Mouse (Mus musculus) MEL (cell line): ENCODE measurements at regions not wholly inside any gene's neighbourhood (a gene's known extent, or its start where the extent isn't known, plus 50 kb on each side); places are given as distances from the start of the nearest gene placed in this dataset.
A peak's percentile ranks its signal among the peaks of the same experiment; 100 is the strongest.

Experiments
- DNase-seq: peaks from one replicate; pipeline ENCODE4 v3.0.0; 2011; ENCODE audit warnings: low read depth, low spot score
- H3K27ac ChIP-seq: 2 replicates; pipeline ENCODE4 v1.5.1; 2012; ENCODE audit warnings: low read depth, mild to moderate bottlenecking, control low read depth, low read length, moderate library complexity; ENCODE audit not compliant: control insufficient read depth
- H3K27me3 ChIP-seq, 2 experiments: fragments of 150-350 bp in 1 of 2; sonication (generic) in 1 of 2; 2 replicates each; pipeline ENCODE4 v1.6.1; 2012; ENCODE audit warnings: low read length in 2 of 2, mild to moderate bottlenecking in 2 of 2, improper control_type of control experiment in 1 of 2, moderate library complexity in 1 of 2; ENCODE audit not compliant: insufficient read depth in 2 of 2, control insufficient read depth in 1 of 2
- H3K36me3 ChIP-seq, 2 experiments: 2 replicates each; pipeline ENCODE4 v1.6.1; 2012 to 2014; ENCODE audit warnings: low read length in 2 of 2, improper control_type of control experiment in 1 of 2, inconsistent platforms in 1 of 2, mild to moderate bottlenecking in 1 of 2; ENCODE audit not compliant: insufficient read depth in 2 of 2, control insufficient read depth in 1 of 2
- H3K4me1 ChIP-seq, 2 experiments: fragments of 150-350 bp in 1 of 2; sonication (generic) in 1 of 2; 2 replicates each; pipeline ENCODE4 v1.6.1; 2012; ENCODE audit warnings: low read length in 2 of 2, improper control_type of control experiment in 1 of 2, mild to moderate bottlenecking in 1 of 2; ENCODE audit not compliant: insufficient read depth in 2 of 2, control insufficient read depth in 1 of 2
- H3K4me3 ChIP-seq, 2 experiments: fragments of 150-350 bp in 1 of 2; sonication (generic) in 1 of 2; 2 replicates each; pipeline ENCODE4 v1.5.1; 2012; ENCODE audit warnings: low read depth in 2 of 2, low read length in 2 of 2, mild to moderate bottlenecking in 2 of 2, moderate library complexity in 2 of 2, control low read depth in 1 of 2, improper control_type of control experiment in 1 of 2; ENCODE audit not compliant: control insufficient read depth in 1 of 2, insufficient read depth in 1 of 2
- H3K79me2 ChIP-seq: 2 replicates; pipeline ENCODE4 v1.6.1; 2012; ENCODE audit warnings: mild to moderate bottlenecking, low read length, moderate library complexity; ENCODE audit not compliant: control insufficient read depth, poor library complexity, insufficient read depth
- H3K9ac ChIP-seq: 2 replicates; pipeline ENCODE4 v1.6.1; 2012; ENCODE audit warnings: low read depth, mild to moderate bottlenecking, control low read depth, low read length, moderate library complexity; ENCODE audit not compliant: control insufficient read depth, poor library complexity, severe bottlenecking
- H3K9me3 ChIP-seq: fragments of 150-350 bp; sonication (generic); replicated peaks from 2 replicates; pipeline ENCODE4 v1.6.1; 2012; ENCODE audit warnings: mild to moderate bottlenecking, low read length, improper control_type of control experiment, moderate library complexity; ENCODE audit not compliant: insufficient read depth
- BHLHE40 ChIP-seq: IDR thresholded peaks from 2 replicates; pipeline ENCODE4 v1.6.1; 2012; ENCODE audit warnings: low read depth, mild to moderate bottlenecking, inconsistent platforms, low read length, improper control_type of control experiment, borderline replicate concordance
- CHD1 ChIP-seq: IDR thresholded peaks from 2 replicates; pipeline ENCODE4 v1.6.1; 2012; ENCODE audit warnings: low read depth, mild to moderate bottlenecking, inconsistent platforms, low read length, improper control_type of control experiment
- CTCF ChIP-seq, 3 experiments: IDR thresholded peaks in 2 of 3; conservative IDR thresholded peaks in 1 of 3; 2 replicates each; pipeline ENCODE4 v1.5.1; 2011 to 2012; ENCODE audit warnings: low read length in 3 of 3, low read depth in 2 of 3, mild to moderate bottlenecking in 2 of 3, improper control_type of control experiment in 1 of 3, inconsistent platforms in 1 of 3, mixed read lengths in 1 of 3, moderate library complexity in 1 of 3; ENCODE audit not compliant: control insufficient read depth in 1 of 3, insufficient read depth in 1 of 3, poor library complexity in 1 of 3, severe bottlenecking in 1 of 3
- EP300 ChIP-seq, 2 experiments: IDR thresholded peaks; 2 replicates each; pipeline ENCODE4 v1.6.1; 2011; ENCODE audit warnings: improper control_type of control experiment in 2 of 2, low read length in 2 of 2, low read depth in 1 of 2, mild to moderate bottlenecking in 1 of 2
- ETS1 ChIP-seq: IDR thresholded peaks from 2 replicates; pipeline ENCODE4 v1.6.1; 2012; ENCODE audit warnings: low read depth, mild to moderate bottlenecking, inconsistent platforms, low read length, improper control_type of control experiment, moderate library complexity
- GABPA ChIP-seq: IDR thresholded peaks from 2 replicates; pipeline ENCODE4 v1.6.1; 2012; ENCODE audit warnings: low read depth, mild to moderate bottlenecking, inconsistent platforms, low read length, improper control_type of control experiment, moderate library complexity
- GATA1 ChIP-seq: IDR thresholded peaks from 2 replicates; pipeline ENCODE4 v1.6.1; 2011; ENCODE audit warnings: low read depth, low read length, improper control_type of control experiment
- HCFC1 ChIP-seq: IDR thresholded peaks from 2 replicates; pipeline ENCODE4 v1.6.1; 2012; ENCODE audit warnings: low read depth, mild to moderate bottlenecking, inconsistent platforms, low read length, improper control_type of control experiment, moderate library complexity
- MAZ ChIP-seq: IDR thresholded peaks from 2 replicates; pipeline ENCODE4 v1.6.1; 2012; ENCODE audit warnings: low read depth, mild to moderate bottlenecking, inconsistent platforms, low read length, improper control_type of control experiment
- MEF2A ChIP-seq: IDR thresholded peaks from 2 replicates; pipeline ENCODE4 v1.6.1; 2014; ENCODE audit warnings: low read depth, mild to moderate bottlenecking, inconsistent platforms, low read length, improper control_type of control experiment; ENCODE audit not compliant: poor library complexity, insufficient replicate concordance, severe bottlenecking; ENCODE audit errors: extremely low read depth
- MYB ChIP-seq: IDR thresholded peaks from 2 replicates; pipeline ENCODE4 v1.6.1; 2011; ENCODE audit warnings: mild to moderate bottlenecking, low read depth, low read length, improper control_type of control experiment
- MYC ChIP-seq: IDR thresholded peaks from 2 replicates; pipeline ENCODE4 v1.6.1; 2011; ENCODE audit warnings: low read depth, mild to moderate bottlenecking, low read length, improper control_type of control experiment, moderate library complexity
- NRF1 ChIP-seq: IDR thresholded peaks from 2 replicates; pipeline ENCODE4 v1.6.1; 2014; ENCODE audit warnings: low read depth, mild to moderate bottlenecking, inconsistent platforms, low read length, improper control_type of control experiment, moderate library complexity; ENCODE audit not compliant: poor library complexity, insufficient read depth, severe bottlenecking
- RAD21 ChIP-seq: IDR thresholded peaks from 2 replicates; pipeline ENCODE4 v1.6.1; 2011; ENCODE audit warnings: mild to moderate bottlenecking, low read depth, low read length, improper control_type of control experiment
- RCOR1 ChIP-seq: IDR thresholded peaks from 2 replicates; pipeline ENCODE4 v1.6.1; 2012; ENCODE audit warnings: low read depth, mild to moderate bottlenecking, inconsistent platforms, low read length, improper control_type of control experiment
- SIN3A ChIP-seq: IDR thresholded peaks from 2 replicates; pipeline ENCODE4 v1.6.1; 2012; ENCODE audit warnings: low read length, improper control_type of control experiment, inconsistent platforms
- TAL1 ChIP-seq: IDR thresholded peaks from 2 replicates; pipeline ENCODE4 v1.6.1; 2012; ENCODE audit warnings: mild to moderate bottlenecking, inconsistent platforms, low read length, moderate library complexity, mixed read lengths
- TCF12 ChIP-seq: IDR thresholded peaks from 2 replicates; pipeline ENCODE4 v1.6.1; 2014; ENCODE audit warnings: low read depth, mild to moderate bottlenecking, inconsistent platforms, low read length, improper control_type of control experiment, moderate library complexity
- UBTF ChIP-seq: IDR thresholded peaks from 2 replicates; pipeline ENCODE4 v1.6.1; 2012; ENCODE audit warnings: low read depth, mild to moderate bottlenecking, inconsistent platforms, low read length, improper control_type of control experiment, moderate library complexity, borderline replicate concordance; ENCODE audit not compliant: insufficient read depth
- USF2 ChIP-seq, 2 experiments: IDR thresholded peaks; 2 replicates each; pipeline ENCODE4 v1.6.1; 2011 to 2012; ENCODE audit warnings: improper control_type of control experiment in 2 of 2, low read length in 2 of 2, borderline replicate concordance in 1 of 2, inconsistent platforms in 1 of 2, low read depth in 1 of 2, mild to moderate bottlenecking in 1 of 2; ENCODE audit not compliant: insufficient read depth in 1 of 2
- ZC3H11A ChIP-seq: IDR thresholded peaks from 2 replicates; pipeline ENCODE4 v1.6.1; 2012; ENCODE audit warnings: low read depth, mild to moderate bottlenecking, inconsistent platforms, low read length, improper control_type of control experiment
- ZKSCAN1 ChIP-seq: IDR thresholded peaks from 2 replicates; pipeline ENCODE4 v1.6.1; 2012; ENCODE audit warnings: low read depth, mild to moderate bottlenecking, inconsistent platforms, low read length, improper control_type of control experiment, moderate library complexity
- ZNF384 ChIP-seq: IDR thresholded peaks from 2 replicates; pipeline ENCODE4 v1.6.1; 2012; ENCODE audit warnings: low read depth, mild to moderate bottlenecking, inconsistent platforms, low read length, improper control_type of control experiment

- no peaks in the 10 kb centered on the region for H3K27me3 ChIP-seq
- peak; percentile 81 for TF ChIP-seq RCOR1
- peak; percentile 63 for TF ChIP-seq ETS1
- peak; percentile 92 for TF ChIP-seq TCF12
- peak; percentile 43; the same call in 1 of the 2 replicates for TF ChIP-seq MYC
- no peak for TF ChIP-seq USF2 (IDR thresholded peaks at IDR 0.05; ENCODE audit: borderline replicate concordance in 1 of 2, insufficient read depth in 1 of 2, low read depth in 1 of 2, low read length in 2 of 2)
- TF ChIP-seq CHD1 = no peak
- no peak for TF ChIP-seq ZNF384
- peak; percentile 72 for TF ChIP-seq TAL1
- TF ChIP-seq EP300 (IDR thresholded peaks at IDR 0.05; ENCODE audit: low read depth in 1 of 2, low read length in 2 of 2) = peak; percentile 93
- TF ChIP-seq BHLHE40 = peak; percentile 81
- peak; percentile 83 for TF ChIP-seq GATA1
- TF ChIP-seq NRF1 = no peak
- peak; percentile 76 for TF ChIP-seq MYB
- peak; percentile 54; the same call in 1 of the 2 replicates for TF ChIP-seq MEF2A
- no peak overlapping the region for H3K4me3 ChIP-seq
- peak; percentile 77 for DNase-seq
- H3K4me1 ChIP-seq = peaks cover 15 to 20% of the 10 kb centered on the region in 2 experiments
- no peak overlapping the region for H3K9ac ChIP-seq
- no peaks in the 10 kb centered on the region for H3K79me2 ChIP-seq
- H3K27ac ChIP-seq = peak overlapping the region; percentile 50; the same call in 1 of the 2 replicates
- peaks cover 0 to 18% of the 10 kb centered on the region in 2 experiments; a peak in 2 of 4 replicates for H3K36me3 ChIP-seq
- no peaks in the 10 kb centered on the region for H3K9me3 ChIP-seq
Observed at GRCm38 (mm10) chr2:50524838-50525615, 228.4 kb upstream of the Mmadhc start.

GRCm38 (mm10) chr2:50520169-50520568, 223.6 kb upstream of the Mmadhc start:
- peaks cover 14% of the 10 kb centered on the region in 2 experiments; a peak in 3 of 4 replicates for H3K4me1 ChIP-seq
- H3K36me3 ChIP-seq = peaks cover 0 to 17% of the 10 kb centered on the region in 2 experiments; a peak in 2 of 4 replicates
- no peaks in the 10 kb centered on the region for H3K79me2 ChIP-seq
- no peak for TF ChIP-seq RAD21
- TF ChIP-seq SIN3A = no peak
- TF ChIP-seq MYC = no peak
- no peak for TF ChIP-seq MAZ
- TF ChIP-seq ZKSCAN1 = no peak
- TF ChIP-seq MYB = no peak
- no peak for TF ChIP-seq ETS1
- TF ChIP-seq CTCF (IDR thresholded peaks at IDR 0.05 in 2 of 3, conservative IDR thresholded peaks at IDR 0.05 in 1 of 3; ENCODE audit: control insufficient read depth in 1 of 3, insufficient read depth in 1 of 3, low read depth in 2 of 3, low read length in 3 of 3, poor library complexity in 1 of 3, severe bottlenecking in 1 of 3) = no peak
- no peak for TF ChIP-seq HCFC1
- TF ChIP-seq EP300 (IDR thresholded peaks at IDR 0.05; ENCODE audit: low read depth in 1 of 2, low read length in 2 of 2) = no peak
- no peak for TF ChIP-seq UBTF
- TF ChIP-seq ZC3H11A = no peak
- TF ChIP-seq GABPA = no peak
- TF ChIP-seq, all 39 proteins: peak for 0
- no peaks in the 10 kb centered on the region for H3K27me3 ChIP-seq
- H3K9me3 ChIP-seq = no peaks in the 10 kb centered on the region
- DNase-seq = no peak
- H3K9ac ChIP-seq = no peak overlapping the region
- no peak overlapping the region for H3K4me3 ChIP-seq
- no peak overlapping the region for H3K27ac ChIP-seq
